Mouse (Mus musculus): ENCODE measurements around the gene Atrnl1. TPM values are rescaled to one million over a fixed set of nuclear protein-coding genes. Genes with fewer than 3 reads are reported as not detected.

Gene Atrnl1
- polyA plus RNA-seq, 1 experiment from 2014 or later: 7.8 TPM

GRCm38 (mm10) chr19:57939166-57939565 is 328.3 kb downstream of the Atrnl1 start:
- Histone ChIP-seq H3K4me2 (ENCODE audit: low read depth, low read length) (no peak overlapping the region), H3K27ac (replicated peaks; ENCODE audit: low read depth, low read length) (no peak overlapping the region), H3K36me3 (replicated peaks; ENCODE audit: control insufficient read depth, insufficient read depth, low read depth, low read length) (no peaks in the 10 kb centered on the region), H3K9ac (replicated peaks; ENCODE audit: low read length) (no peak overlapping the region), H3K4me3 (ENCODE audit: low read depth, low read length) (no peak overlapping the region), H3K9me3 (replicated peaks; ENCODE audit: control insufficient read depth, low read length) (no peaks in the 10 kb centered on the region), H3K27me3 (ENCODE audit: control insufficient read depth, insufficient read depth, low read length) (no peaks in the 10 kb centered on the region), H3K4me1 (ENCODE audit: control insufficient read depth, insufficient read depth, low read length) (no peaks in the 10 kb centered on the region)
- no peak for ATAC-seq (replicated peaks; ENCODE audit: insufficient number of reproducible peaks, low FRiP score, low TSS enrichment, low read depth)
- WGBS: 90% methylated on average over 1 of the region's 1 CpGs
- DNase-seq (ENCODE audit: low spot score): no peak

GRCm38 (mm10) chr19:57941529-57941928 is 330.7 kb downstream of the Atrnl1 start:
- Histone ChIP-seq H3K9ac (replicated peaks; ENCODE audit: low read length) (no peak overlapping the region), H3K4me2 (ENCODE audit: low read depth, low read length) (no peak overlapping the region), H3K36me3 (replicated peaks; ENCODE audit: control insufficient read depth, insufficient read depth, low read depth, low read length) (no peaks in the 10 kb centered on the region), H3K4me3 (ENCODE audit: low read depth, low read length) (no peak overlapping the region), H3K27ac (replicated peaks; ENCODE audit: low read depth, low read length) (no peak overlapping the region), H3K4me1 (ENCODE audit: control insufficient read depth, insufficient read depth, low read length) (no peaks in the 10 kb centered on the region), H3K27me3 (ENCODE audit: control insufficient read depth, insufficient read depth, low read length) (no peaks in the 10 kb centered on the region), H3K9me3 (replicated peaks; ENCODE audit: control insufficient read depth, low read length) (no peaks in the 10 kb centered on the region)
- ATAC-seq (replicated peaks; ENCODE audit: insufficient number of reproducible peaks, low FRiP score, low TSS enrichment, low read depth): no peak
- 67% methylated on average over 8 of the region's 8 CpGs for WGBS
- no peak for DNase-seq (ENCODE audit: low spot score)

DNA sequence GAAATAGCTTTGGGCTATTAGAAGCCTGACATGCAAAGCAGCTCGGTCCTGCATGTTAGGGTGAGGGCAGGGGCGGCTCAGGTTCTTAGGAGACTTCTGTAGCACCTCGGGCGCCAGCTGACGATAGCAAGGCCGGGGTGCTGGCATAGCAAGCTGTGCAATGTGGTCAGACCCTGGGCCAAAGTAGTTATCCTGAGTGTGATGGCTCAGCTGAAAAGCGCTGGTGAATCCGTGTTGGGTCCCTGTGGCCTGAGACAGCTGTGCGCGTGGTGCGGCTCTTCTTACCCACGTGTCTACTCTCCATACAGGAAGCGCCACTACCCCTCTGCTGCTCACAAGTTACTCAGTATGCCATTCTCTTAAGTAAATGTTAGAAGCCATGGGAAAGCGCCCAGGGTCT is 331.4 kb downstream of the Atrnl1 start:
- Histone ChIP-seq H3K9ac (replicated peaks; ENCODE audit: low read length) (no peak overlapping the region), H3K4me3 (ENCODE audit: low read depth, low read length) (no peak overlapping the region), H3K4me2 (ENCODE audit: low read depth, low read length) (no peak overlapping the region), H3K9me3 (replicated peaks; ENCODE audit: control insufficient read depth, low read length) (no peaks in the 10 kb centered on the region), H3K27me3 (ENCODE audit: control insufficient read depth, insufficient read depth, low read length) (no peaks in the 10 kb centered on the region), H3K27ac (replicated peaks; ENCODE audit: low read depth, low read length) (no peak overlapping the region), H3K4me1 (ENCODE audit: control insufficient read depth, insufficient read depth, low read length) (no peaks in the 10 kb centered on the region), H3K36me3 (replicated peaks; ENCODE audit: control insufficient read depth, insufficient read depth, low read depth, low read length) (no peaks in the 10 kb centered on the region)
- no peak for DNase-seq (ENCODE audit: low spot score)
- no peak for ATAC-seq (replicated peaks; ENCODE audit: insufficient number of reproducible peaks, low FRiP score, low TSS enrichment, low read depth)
- WGBS: 90% methylated on average over 14 of the region's 14 CpGs

- Histone ChIP-seq H3K4me1 (ENCODE audit: control insufficient read depth, insufficient read depth, low read length) (no peaks in the 10 kb centered on the region), H3K9ac (replicated peaks; ENCODE audit: low read length) (no peak overlapping the region), H3K4me2 (ENCODE audit: low read depth, low read length) (no peak overlapping the region), H3K9me3 (replicated peaks; ENCODE audit: control insufficient read depth, low read length) (no peaks in the 10 kb centered on the region), H3K4me3 (ENCODE audit: low read depth, low read length) (no peak overlapping the region), H3K36me3 (replicated peaks; ENCODE audit: control insufficient read depth, insufficient read depth, low read depth, low read length) (no peaks in the 10 kb centered on the region), H3K27ac (replicated peaks; ENCODE audit: low read depth, low read length) (no peak overlapping the region), H3K27me3 (ENCODE audit: control insufficient read depth, insufficient read depth, low read length) (no peaks in the 10 kb centered on the region)
- ATAC-seq (replicated peaks; ENCODE audit: insufficient number of reproducible peaks, low FRiP score, low TSS enrichment, low read depth) (no peak), DNase-seq (ENCODE audit: low spot score) (no peak)
- 72% methylated on average over 2 of the region's 2 CpGs for WGBS
These were observed 332.5 kb downstream of the Atrnl1 start for GRCm38 (mm10) chr19:57943308-57943707.

DNA sequence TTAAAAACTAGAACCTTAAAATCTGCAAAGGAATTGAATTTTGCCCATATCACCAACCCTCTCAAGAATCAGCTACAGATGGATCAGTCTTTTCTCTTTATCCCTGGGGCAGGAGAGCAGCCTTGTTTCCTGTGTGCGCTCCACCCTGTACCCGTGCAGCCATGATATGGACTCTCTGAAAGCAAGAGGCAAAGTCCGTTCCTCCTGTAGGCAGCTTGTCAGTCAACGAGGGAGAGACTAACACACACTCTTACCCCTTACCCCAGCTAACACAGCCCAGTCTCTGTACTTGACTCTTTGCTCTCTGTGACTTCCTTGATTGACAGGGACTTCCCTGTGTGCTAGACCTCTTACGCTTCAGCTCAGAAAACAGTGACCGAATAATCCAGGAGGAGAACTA is 333.8 kb downstream of the Atrnl1 start:
- ATAC-seq (replicated peaks; ENCODE audit: insufficient number of reproducible peaks, low FRiP score, low TSS enrichment, low read depth) (no peak), DNase-seq (ENCODE audit: low spot score) (no peak)
- no peaks in the 10 kb centered on the region for H3K9me3 ChIP-seq (replicated peaks; ENCODE audit: control insufficient read depth, low read length)
- no peak overlapping the region for H3K9ac ChIP-seq (replicated peaks; ENCODE audit: low read length)
- no peak overlapping the region for H3K4me3 ChIP-seq (ENCODE audit: low read depth, low read length)
- no peaks in the 10 kb centered on the region for H3K27me3 ChIP-seq (ENCODE audit: control insufficient read depth, insufficient read depth, low read length)
- 82% methylated on average over 6 of the region's 6 CpGs for WGBS
- no peaks in the 10 kb centered on the region for H3K4me1 ChIP-seq (ENCODE audit: control insufficient read depth, insufficient read depth, low read length)
- H3K36me3 ChIP-seq (replicated peaks; ENCODE audit: control insufficient read depth, insufficient read depth, low read depth, low read length): no peaks in the 10 kb centered on the region
- H3K4me2 ChIP-seq (ENCODE audit: low read depth, low read length): no peak overlapping the region
- H3K27ac ChIP-seq (replicated peaks; ENCODE audit: low read depth, low read length): no peak overlapping the region

- no peaks in the 10 kb centered on the region for H3K36me3 ChIP-seq (replicated peaks; ENCODE audit: control insufficient read depth, insufficient read depth, low read depth, low read length)
- ATAC-seq (replicated peaks; ENCODE audit: insufficient number of reproducible peaks, low FRiP score, low TSS enrichment, low read depth) (no peak), DNase-seq (ENCODE audit: low spot score) (no peak)
- no peak overlapping the region for H3K27ac ChIP-seq (replicated peaks; ENCODE audit: low read depth, low read length)
- no peak overlapping the region for H3K4me2 ChIP-seq (ENCODE audit: low read depth, low read length)
- no peak overlapping the region for H3K9ac ChIP-seq (replicated peaks; ENCODE audit: low read length)
- H3K27me3 ChIP-seq (ENCODE audit: control insufficient read depth, insufficient read depth, low read length): no peaks in the 10 kb centered on the region
- H3K9me3 ChIP-seq (replicated peaks; ENCODE audit: control insufficient read depth, low read length): no peaks in the 10 kb centered on the region
- WGBS: 88% methylated on average over 4 of the region's 4 CpGs
- no peak overlapping the region for H3K4me3 ChIP-seq (ENCODE audit: low read depth, low read length)
- H3K4me1 ChIP-seq (ENCODE audit: control insufficient read depth, insufficient read depth, low read length): no peaks in the 10 kb centered on the region
These were observed 334.9 kb downstream of the Atrnl1 start for GRCm38 (mm10) chr19:57945626-57946250.

GRCm38 (mm10) chr19:57948489-57948888 is 337.7 kb downstream of the Atrnl1 start:
- Histone ChIP-seq H3K4me2 (ENCODE audit: low read depth, low read length) (no peak overlapping the region), H3K27ac (replicated peaks; ENCODE audit: low read depth, low read length) (no peak overlapping the region), H3K36me3 (replicated peaks; ENCODE audit: control insufficient read depth, insufficient read depth, low read depth, low read length) (no peaks in the 10 kb centered on the region; the same call in 1 of the 2 replicates), H3K9me3 (replicated peaks; ENCODE audit: control insufficient read depth, low read length) (no peaks in the 10 kb centered on the region), H3K9ac (replicated peaks; ENCODE audit: low read length) (no peak overlapping the region), H3K27me3 (ENCODE audit: control insufficient read depth, insufficient read depth, low read length) (no peaks in the 10 kb centered on the region), H3K4me1 (ENCODE audit: control insufficient read depth, insufficient read depth, low read length) (no peaks in the 10 kb centered on the region), H3K4me3 (ENCODE audit: low read depth, low read length) (no peak overlapping the region)
- WGBS: 89% methylated on average over 2 of the region's 2 CpGs
- ATAC-seq (replicated peaks; ENCODE audit: insufficient number of reproducible peaks, low FRiP score, low TSS enrichment, low read depth): no peak
- DNase-seq (ENCODE audit: low spot score): no peak

DNA sequence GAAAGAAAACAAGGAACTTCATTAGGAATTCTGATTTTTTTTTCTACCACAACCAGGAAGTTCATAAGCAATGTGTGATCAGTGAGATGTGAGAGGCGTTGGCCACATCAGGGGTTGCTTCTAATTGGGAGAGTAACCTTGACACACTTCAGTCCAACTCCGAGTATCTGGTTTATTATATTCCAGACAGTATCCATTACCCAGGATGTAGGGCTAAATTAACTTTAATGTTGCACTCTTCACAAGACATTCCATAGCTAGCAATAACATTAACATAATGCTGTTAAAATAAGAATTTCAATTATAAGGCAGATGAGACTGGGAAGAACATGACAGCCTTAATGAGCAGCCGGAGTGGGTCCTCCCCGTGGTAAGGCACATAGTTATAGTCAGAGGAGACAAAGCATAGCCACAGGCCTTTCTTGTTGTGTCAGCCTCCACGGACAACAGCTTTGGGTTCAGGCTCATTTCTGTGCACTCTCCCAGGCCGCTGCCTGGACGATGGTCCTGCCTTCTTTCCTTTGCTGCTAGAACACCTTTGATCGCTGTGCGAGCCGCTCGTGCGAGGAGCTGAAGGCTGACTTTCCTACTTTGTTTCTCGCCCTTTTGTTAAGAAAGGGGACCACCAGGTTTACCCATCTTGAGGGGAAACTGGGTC is 338.6 kb downstream of the Atrnl1 start:
- H3K36me3 ChIP-seq (replicated peaks; ENCODE audit: control insufficient read depth, insufficient read depth, low read depth, low read length): no peaks in the 10 kb centered on the region; the same call in 1 of the 2 replicates
- H3K4me2 ChIP-seq (ENCODE audit: low read depth, low read length): no peak overlapping the region
- no peak overlapping the region for H3K27ac ChIP-seq (replicated peaks; ENCODE audit: low read depth, low read length)
- DNase-seq (ENCODE audit: low spot score) (no peak), ATAC-seq (replicated peaks; ENCODE audit: insufficient number of reproducible peaks, low FRiP score, low TSS enrichment, low read depth) (no peak)
- no peaks in the 10 kb centered on the region for H3K9me3 ChIP-seq (replicated peaks; ENCODE audit: control insufficient read depth, low read length)
- H3K27me3 ChIP-seq (ENCODE audit: control insufficient read depth, insufficient read depth, low read length): no peaks in the 10 kb centered on the region
- H3K9ac ChIP-seq (replicated peaks; ENCODE audit: low read length): no peak overlapping the region
- no peak overlapping the region for H3K4me3 ChIP-seq (ENCODE audit: low read depth, low read length)
- H3K4me1 ChIP-seq (ENCODE audit: control insufficient read depth, insufficient read depth, low read length): no peaks in the 10 kb centered on the region
- 77% methylated on average over 13 of the region's 13 CpGs for WGBS
